Mouse (Mus musculus): ENCODE measurements around the gene Pik3r5.

Gene Pik3r5

DNA sequence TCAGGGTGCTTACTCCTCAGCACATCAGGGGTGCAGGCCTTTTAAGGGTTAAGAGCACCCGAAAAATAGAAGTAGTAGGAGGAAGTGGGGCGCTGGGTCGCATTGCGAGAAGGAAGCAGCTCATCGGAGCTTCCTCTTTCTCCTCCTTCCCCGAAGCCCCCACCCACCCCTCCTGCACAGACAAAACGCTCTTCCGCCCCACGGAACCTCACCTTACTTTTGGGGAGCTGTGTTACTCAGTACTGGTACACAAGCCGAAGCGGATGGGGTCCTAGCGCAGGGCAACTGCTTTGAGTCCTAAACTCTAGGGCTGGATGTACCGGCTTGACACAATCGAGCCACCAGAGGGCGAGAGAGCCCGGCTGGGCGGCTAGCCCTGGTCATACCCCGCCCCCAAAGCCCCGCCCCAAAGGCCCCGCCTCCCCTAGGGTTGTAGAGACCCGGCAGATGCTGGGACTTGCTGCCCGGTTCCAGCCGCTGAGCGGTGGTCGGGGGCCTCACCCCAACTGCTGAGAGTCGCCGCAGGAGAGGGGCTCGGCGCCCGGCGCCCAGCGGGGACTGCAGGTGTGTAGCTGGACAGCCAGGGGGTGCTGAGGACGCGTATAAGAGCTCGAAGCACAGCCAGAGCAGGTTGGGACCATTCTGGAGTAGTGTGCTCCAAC is at the start of gene Pik3r5:
TSS of gene Pik3r5 (plus strand) at position 423 of the 662 bp plus-strand sequence.
- DNase-seq (ENCODE audit: low spot score in 2 of 2): peak; percentile 54 to 65

DNA sequence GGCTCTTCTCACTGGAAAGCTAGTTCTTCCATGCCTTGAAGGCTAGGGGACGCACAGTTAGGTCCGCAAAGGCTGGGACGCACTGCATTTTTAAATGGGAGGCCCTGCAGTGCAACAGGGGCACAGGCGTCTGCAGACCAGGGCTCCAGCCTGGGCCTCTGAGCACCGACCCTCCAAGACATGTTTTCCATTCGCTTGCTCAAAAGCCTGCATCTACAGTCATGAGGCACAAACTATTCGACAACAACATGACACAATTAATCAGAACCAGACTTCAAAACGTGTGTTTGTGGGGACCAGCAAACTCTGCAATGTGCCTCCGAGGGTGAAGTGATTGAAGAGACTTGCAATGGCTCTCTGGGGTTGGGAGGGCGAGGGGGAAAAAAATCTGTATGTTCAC is 48.4 kb upstream of the Pik3r5 start:
- no peak for DNase-seq (ENCODE audit: low spot score in 2 of 2)

DNA sequence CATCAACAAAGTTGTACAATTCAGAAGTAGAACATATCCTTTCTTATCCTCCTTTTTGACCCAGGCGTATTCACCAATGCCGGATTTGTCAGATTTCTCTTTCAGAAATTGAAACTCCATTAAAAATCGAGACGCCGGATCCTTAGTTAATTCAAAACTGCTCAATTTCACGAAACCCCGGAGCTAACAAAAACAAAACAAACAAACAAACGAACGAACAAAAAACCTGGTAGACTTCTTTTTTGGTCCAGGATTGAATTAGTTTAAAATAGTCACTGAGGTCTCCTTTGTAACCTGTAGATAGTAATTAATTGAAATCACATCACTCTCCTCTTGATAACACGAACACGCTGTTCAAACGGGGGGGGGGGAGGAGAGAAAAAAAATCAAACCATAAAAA is 47.8 kb upstream of the Pik3r5 start:
- no peak for DNase-seq (ENCODE audit: low spot score in 2 of 2)

DNA sequence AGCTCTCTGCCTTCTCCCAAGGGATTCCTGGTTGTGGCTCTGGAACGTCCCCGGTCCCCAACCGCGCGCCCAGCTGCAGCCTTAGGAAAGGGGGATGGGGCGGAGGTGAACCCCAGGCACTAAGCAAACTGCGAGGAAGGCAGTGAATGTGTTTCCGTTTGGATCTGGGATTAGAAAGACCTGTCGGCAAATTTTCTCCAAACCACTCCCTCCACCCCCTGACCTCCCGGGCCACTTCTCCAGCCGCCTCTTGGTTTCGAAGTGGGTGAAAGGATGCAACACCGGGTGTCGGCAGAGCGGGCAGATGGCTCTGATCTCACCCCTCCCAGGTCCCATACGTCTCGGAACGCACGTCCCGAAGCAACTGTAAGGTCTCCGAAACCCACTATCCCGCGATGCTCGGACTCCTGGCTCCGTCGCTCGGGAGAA is 47.3 kb upstream of the Pik3r5 start:
- DNase-seq (ENCODE audit: low spot score in 2 of 2): peak in 1 of 2 experiments; percentile 18

DNA sequence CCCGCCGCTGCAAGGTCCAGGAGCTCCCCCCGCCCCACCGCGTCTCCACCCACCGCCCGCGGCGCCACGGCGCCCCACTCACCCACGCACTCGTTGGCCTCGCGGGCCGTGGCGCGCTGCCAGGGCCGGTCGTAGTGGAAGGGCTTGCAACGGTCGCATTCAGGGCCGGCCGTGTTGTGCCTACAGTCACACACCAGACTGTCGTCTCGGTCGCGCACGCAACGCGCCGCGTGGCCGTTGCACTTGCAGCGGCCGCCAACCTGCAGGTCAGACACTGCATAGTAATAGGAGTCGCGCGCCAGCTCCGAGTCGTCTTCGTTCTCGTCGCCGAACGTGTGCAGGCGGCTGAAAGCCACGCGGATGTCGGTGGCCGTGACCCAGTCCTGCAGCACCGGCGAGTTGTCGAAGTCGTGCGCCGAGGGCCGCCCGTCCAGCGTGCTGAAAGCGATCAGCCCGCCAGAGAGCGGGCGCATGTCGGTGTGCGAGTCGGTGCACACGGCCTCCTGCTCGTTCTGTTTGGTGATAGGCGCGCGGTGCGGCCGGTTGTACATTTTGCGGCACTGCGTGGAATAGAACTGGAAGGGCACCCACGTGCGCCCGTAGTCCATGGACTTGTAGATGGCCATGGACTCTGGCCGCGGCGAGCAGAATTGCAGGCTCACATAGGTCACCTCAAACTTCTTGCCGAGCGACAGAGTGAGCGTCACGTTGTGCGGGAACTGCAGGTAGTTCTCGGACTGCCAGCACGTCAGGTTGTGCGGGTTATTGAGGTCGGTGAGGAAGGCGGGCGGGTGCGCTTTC is 46.7 kb upstream of the Pik3r5 start:
- peak in 1 of 2 experiments; percentile 42 for DNase-seq (ENCODE audit: low spot score in 2 of 2)

DNA sequence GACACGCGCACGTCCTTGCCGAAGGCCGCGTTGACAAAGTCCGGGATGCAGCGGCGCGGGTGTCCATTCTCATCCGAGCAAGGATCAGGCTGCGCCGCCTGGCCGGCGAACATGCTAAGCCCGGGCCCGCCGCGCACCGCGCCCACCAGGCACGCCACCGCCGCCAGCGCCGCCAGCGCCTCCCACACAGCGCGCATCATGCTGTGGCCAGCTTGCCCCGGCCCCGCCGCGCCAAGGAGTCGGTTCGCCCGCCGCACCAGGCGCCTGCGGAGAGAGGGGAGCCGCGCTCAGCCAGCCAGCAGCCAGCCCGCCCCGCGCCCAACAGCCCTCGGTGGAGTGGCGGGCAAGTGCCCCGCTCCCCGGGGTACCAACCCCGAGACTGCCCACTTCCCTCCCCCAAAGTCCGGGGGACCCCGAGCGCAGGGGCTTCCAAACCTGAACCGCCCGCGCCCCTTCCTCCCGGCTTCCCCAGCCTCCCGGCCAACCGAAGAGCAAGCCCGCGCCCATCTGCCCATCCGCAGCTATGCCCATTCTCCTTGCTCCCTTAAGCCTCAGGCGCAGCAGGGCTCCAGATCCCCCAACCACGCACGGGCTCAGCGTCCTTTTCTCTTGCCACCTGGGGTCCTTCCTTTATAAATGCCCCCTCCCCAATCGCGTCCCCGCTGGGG is 45.9 kb upstream of the Pik3r5 start:
- DNase-seq (ENCODE audit: low spot score in 2 of 2): peak in 1 of 2 experiments; percentile 41

DNA sequence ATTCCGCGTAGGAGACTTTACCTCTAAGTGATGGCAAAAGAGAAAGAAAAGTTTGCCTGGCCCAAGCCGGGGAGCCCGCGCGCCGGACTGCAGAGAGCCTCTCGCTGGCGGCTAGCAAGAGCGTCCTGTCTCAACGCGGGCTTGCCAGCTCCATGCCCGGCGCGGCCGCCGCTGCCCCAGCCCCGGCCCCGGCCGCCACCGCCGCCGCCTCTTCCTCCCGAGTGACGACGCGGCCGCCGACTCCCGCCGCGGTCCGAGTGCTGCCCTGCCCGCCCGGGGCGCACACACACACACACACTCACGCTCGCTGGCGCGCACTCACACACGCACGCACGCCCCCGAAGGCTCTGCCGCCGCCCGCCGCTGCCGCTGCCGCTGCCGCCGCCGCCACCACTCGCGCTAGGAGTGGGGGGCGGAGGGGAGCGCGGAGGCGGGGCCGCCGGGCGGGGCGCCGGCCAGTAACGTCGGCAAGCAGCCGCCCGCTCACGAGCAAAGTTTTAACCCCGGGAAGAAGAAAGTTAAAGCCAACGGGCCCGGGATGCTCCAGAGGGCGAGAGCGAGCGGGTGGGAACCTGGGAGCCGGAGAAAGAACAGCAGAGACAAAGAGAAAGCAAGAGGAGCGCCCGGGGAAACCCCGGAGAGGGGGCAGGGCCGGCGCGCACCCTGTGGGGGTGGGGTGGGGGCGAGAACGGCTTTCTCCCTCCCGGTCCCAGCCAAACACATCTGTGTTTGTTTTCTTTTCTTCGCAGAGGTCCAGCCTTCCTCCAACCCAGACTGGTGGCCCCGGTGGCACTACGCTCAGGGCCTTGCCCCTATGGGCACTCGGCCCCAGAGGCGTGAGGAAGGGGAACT is 45.1 kb upstream of the Pik3r5 start:
- DNase-seq (ENCODE audit: low spot score in 2 of 2): peak in 1 of 2 experiments; percentile 49

DNA sequence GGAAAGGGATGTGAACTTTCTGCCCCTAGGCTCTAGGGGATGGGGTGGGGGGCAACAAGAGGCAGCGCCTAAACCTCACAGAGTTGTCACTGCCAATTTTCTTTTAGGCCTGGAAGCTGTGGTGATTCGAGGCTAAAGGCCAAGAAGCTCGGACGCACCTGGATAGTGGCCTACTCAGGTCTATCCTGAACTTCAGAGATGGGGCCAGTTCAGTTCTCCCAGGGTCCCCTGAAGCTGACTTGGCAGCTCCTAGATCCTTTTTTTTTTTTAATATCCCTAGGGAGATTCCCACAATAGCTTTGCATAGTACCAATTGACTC is 44.5 kb upstream of the Pik3r5 start:
- DNase-seq (ENCODE audit: low spot score in 2 of 2): no peak

DNA sequence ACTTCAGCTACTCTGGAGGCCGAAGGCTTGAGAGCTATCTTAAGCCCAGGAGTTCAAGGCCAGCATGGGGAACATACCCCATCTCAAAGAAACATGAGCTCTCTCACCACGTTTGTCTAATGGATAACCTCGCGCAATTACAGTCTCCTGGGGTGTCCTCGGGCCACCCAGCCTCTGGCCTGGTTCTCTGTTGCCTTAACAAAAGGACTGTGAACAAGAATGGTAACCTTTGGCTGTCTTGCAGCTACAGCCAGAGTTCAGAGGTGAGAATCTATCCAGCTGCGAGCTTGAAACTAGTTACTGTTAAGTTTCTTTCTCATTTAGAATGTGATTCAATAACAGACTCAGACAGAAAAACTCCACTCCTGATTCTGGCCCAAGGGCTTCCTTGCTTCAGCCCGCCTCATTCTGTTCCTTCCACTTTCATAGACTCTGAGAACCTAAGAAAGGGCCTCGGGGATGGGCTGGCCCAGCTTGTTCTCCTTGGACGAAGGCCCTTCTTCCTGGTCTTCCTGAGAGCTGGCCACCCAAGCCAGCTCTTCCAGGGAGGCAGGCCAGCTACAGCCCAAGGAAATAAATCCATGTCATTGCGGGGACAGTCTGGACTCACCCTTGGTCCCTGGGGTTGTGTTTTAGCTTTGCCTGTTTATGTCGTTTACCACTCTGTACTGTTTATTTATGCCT is 43.8 kb upstream of the Pik3r5 start:
- DNase-seq (ENCODE audit: low spot score in 2 of 2): no peak

DNA sequence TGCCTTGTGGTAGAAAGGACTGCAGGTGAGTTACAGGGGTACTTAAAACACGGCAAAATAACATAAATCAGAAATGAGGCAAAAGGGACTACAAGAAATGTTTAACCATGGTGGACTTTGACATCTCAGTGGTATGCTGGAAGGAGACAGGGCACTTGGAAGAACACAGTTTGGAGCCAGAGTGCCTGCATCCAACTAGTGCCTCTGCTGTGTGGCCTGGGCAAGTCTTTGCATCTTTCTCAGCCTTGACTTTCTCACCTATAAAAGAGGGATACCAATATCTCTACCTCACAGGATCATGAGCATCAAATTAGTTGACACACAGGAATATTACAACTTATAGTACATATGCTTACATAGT is 43.3 kb upstream of the Pik3r5 start:
- DNase-seq (ENCODE audit: low spot score in 2 of 2): no peak

DNA sequence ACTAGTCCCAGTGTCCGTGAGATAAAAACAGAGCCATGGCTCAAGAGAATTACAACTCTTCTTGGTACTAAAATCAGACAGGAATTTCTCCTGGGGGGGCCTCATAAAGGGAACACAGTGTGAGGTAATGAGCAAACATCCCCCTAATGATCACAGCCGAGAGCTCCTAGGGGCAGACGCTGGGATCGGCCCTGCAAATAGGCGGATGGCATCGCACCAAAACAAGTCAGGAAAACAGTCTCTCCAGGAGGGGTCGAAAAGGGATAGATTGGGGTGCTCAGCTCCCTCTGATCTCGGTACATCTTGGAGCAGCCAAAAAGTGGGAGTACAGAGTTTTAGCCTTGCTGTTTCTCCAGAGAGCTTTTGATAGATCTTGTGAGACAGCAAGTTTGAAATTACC is 42.3 kb upstream of the Pik3r5 start:
- no peak for DNase-seq (ENCODE audit: low spot score in 2 of 2)

DNA sequence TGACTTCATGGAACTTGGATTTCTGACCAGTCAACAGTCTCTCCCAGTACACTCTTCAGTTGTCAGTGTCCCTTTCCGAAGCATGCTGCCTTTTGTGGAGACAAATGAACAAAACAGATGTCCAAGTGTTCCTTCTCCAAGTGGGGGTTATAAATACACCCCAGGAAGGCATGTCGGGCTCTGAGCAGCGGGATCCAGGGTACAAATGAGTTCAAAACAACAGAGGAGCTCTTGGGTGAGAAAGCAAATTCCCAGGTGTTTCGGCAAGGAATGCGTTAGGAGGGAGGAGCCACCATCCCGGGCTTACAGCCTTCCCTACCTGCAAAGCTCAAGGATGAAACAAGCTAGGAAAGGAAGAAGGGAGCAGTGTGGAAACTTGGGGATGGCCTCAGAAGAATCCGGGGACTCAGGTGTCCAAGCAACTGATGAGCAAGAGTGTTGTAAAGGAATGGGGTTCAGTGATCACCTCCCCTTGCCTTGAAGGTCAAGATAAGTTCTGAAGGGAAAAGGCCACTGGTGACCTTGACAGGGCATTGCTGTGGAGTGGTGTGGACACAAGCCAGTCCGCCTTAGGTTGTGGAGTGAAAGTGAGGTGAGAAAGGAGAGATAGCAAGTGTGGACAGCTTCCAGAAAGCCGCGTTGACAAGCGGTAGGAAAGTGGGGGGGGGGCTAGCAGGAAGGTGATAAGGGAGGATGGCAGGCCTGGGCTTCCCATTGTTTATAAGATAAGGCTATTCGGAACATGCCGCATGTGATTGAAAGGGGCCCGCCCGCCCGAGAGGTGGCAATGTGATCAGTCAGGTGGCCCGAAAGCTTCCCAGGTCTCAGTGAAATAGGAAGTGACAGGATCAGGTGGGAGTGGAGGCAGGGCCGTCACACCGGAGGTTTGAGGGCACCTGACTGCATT is 41.3 kb upstream of the Pik3r5 start:
- DNase-seq (ENCODE audit: low spot score in 2 of 2): no peak

DNA sequence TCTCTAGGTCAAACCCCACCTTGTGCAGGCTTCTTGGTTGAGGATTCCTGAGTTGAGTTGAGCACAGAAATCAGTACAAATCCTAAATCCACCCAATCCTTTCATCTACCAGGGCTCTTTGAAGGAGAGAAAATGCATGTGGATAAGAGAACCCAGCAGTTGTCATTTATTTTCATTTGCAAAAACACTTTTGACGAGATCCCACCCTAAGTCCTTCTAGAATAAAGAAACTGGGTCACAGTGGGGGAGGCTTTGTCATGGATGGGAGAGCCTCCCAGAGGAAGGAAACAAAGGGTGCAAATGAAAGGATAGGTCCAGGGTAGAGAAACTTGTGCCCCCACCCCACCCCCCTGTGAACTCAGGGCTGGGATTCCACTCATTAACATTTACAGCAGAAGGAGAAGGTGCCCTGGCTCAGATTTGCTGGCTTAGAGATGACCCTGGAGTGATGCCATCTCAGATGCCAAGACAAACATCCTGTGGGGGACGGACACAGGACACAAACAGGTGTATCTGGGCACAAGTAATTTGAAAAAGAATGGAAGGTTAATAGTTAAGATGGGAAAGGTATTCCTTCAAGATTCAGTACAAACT is 37.9 kb upstream of the Pik3r5 start:
- DNase-seq (ENCODE audit: low spot score in 2 of 2): no peak

DNA sequence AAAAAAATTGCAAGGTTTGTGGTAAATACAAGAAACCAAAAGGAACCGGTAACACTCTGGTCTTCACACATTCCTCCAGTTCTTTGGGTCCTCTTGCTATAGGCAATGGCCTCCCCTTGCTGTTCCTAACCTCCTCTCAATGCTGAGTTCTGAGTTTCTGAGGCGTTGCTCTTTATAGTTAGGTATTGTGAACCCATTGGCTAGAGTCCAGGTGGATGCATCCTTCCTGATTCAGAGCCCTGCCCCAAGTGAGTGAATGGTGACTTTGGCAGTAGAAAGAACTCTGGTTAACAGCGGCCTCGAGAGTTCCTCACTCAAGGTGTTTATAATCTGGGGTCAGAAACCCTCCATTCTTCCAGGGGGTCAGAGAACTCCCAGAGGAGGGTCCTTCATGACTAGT is 37.2 kb upstream of the Pik3r5 start:
- DNase-seq (ENCODE audit: low spot score in 2 of 2): no peak

DNA sequence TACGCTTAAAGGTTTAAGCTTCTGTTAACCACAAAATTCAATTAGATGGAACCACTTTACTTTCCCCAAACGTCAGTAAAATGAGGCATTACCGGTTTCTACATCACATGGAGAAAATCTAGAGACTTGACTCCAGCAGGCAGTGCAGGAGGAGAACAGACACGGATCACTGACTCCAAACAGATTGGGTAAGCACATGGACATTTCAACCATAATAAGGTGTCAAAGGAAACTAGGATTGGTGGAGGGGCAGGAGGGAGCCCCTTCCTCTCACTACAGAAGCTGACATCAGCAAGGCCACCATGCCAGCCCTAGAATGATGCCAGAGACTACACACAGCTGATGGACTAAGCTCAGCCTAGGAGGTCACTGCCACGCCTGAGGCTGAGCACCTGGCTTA is 36.4 kb upstream of the Pik3r5 start:
- DNase-seq (ENCODE audit: low spot score in 2 of 2): no peak

DNA sequence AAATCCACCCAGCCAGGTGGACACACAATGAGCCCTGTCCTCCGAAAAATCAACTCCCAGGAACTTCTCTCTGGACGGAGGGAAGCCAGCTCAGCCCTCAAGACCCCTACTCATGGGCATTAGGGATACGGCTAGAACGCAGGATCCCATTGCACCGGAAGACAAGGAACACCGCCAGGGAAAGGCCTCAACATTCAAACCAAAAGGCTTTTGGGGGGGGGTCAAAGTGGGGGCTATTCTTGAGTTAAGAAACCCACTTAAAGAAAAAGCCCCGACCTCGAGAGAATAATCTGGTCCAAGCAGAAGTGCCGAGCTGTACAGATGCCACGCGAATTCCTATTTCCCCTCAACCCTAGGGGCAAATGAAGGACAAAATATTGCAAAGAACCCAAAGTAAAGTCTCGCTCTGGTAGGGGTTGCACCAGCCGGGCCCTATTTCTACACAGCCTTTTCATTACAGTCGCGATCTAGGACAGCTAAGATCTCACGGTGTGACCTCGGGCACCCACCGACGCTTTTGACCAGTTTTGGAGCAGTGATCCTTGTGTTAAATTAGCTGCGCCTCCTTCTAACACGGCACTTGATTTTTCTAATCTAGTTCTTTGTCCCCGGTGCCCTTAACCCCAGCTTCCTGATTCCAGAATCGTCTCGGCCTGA is 32.9 kb upstream of the Pik3r5 start:
- no peak for DNase-seq (ENCODE audit: low spot score in 2 of 2)

DNA sequence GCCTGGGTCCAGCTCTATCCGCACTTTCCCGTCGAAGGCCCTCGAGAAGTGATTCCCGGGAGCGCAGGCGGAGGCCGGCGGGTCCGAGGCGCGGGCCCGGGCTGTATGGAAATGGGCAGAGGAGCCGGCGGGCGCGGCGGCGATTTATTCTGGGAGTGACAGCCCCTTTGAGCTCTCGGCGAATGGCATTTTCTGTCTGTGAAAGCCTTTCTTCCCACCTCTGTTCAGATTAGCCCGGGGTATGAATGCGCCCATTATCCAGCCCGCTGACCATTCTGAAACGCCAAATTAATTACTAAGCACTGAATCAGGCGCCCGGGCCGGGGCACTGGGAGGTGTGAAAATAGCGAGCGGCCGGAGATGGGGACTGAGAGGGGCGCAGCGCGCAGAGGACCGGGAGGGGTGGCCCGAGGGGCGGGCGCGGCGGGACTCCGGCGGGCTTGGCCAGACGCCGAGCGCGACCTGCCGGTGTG is 32.3 kb upstream of the Pik3r5 start:
- DNase-seq (ENCODE audit: low spot score in 2 of 2): no peak

DNA sequence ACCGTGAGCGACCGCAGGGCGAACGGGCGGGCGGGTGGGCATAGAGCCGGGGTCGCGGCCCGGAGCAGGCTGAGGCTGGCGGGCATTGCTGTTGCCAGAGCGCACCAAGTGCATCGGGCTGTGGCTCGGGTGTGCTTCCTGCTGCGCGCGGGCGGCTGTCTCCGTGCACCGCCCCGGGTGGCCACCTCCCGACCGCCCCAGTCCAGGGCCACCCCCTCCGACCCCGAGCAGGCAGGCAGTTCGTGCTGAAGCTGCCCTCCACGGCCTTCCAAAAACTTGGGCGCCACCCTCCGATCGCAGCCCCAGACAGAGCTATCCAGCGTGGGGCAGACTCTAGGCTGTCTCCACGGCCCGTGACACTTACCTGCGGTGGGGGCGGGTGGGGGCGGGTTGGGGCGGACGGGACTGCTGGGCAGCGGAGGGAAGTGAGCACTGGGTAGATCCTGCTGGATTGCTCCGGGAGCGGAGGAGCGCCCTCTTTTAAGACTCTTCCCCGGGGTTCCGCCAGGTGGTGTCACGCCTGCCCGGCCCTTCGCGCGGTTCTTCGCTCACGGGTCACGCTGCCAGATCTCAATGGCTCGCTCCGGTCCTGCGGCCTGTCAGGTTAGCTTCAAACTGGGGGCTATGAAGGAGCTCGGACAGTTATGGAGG is 31.8 kb upstream of the Pik3r5 start:
- peak; percentile 24 to 48 for DNase-seq (ENCODE audit: low spot score in 2 of 2)

DNA sequence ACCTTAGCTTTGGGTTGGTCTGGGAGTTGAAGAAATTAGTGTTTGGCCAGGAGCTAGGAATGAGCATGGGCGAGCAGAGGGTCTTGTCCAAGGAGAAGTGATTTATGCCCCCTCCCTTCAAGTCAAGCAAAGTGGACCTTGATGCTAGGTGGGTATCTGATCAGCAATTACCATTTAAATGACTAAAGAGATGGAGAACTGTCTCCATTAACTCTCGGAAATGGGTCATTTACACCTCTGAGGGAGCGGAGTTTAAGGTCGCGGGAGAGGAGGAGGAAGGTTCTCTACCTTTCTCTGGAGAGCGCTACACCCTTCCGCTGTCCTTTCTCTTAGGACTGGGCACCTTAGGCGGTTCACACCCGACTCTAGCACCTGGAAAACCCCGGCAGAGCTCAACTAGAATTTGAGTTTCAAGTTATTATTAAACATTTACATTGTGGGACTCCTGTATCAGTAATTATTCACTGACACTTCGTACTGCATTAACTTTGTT is 31.1 kb upstream of the Pik3r5 start, which contains the start of gene Ntn1:
TSS of gene Ntn1 (minus strand) at position 97 of the 493 bp plus-strand sequence.
- no peak for DNase-seq (ENCODE audit: low spot score in 2 of 2)

Measured in urinary bladder, adult 18-20 months (tissue).